Mouse (Mus musculus) brain, embryonic 14.5 days (tissue): Measurements from ENCODE around the gene Gm47841.

Experiments
- CTCF ChIP-seq: fragments of 200-500 bp; IDR thresholded peaks from 2 replicates; pipeline ENCODE4 v1.5.1; 2012; ENCODE audit warnings: inconsistent platforms, mild to moderate bottlenecking, moderate library complexity, borderline replicate concordance; ENCODE audit not compliant: insufficient read depth, insufficient read length; ENCODE audit errors: extremely low read depth
- POLR2A ChIP-seq: fragments of 200-500 bp; IDR thresholded peaks from 2 replicates; pipeline ENCODE4 v1.6.1; 2012; ENCODE audit warnings: mild to moderate bottlenecking, inconsistent platforms, borderline replicate concordance; ENCODE audit not compliant: poor library complexity, insufficient read depth, insufficient read length, severe bottlenecking; ENCODE audit errors: extremely low read depth

DNA sequence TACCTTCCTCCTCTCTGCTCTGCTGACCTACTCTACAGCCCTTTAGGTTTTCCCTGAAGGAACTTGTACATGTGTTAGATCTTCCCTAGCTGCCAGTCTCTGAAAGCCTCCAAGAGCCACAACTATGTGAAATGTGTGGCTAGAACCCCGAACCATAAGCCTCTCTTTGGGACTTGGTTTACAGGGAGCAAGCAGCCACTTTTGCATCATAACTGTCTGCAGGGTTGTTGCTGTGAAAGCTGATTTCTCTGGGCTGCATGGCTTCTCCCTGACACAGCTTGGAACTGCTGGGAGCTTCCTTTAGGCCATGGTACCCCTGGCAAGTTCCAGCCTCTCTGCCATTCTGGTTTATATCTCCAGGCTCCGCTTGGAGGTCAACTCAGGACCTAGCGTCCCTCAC, 44.7 kb downstream of the Gm47841 start:
- no peak for TF ChIP-seq CTCF
- TF ChIP-seq POLR2A = no peak
